Mouse (Mus musculus) cerebellum, adult 2 months (tissue): ENCODE results near the gene Btnl9.

Source experiments
- CTCF ChIP-seq: fragments of 200-500 bp; IDR thresholded peaks from 2 replicates; pipeline ENCODE4 v1.5.1; 2011; ENCODE audit warnings: low read depth, mild to moderate bottlenecking, control low read depth, low read length, moderate library complexity, borderline replicate concordance; ENCODE audit not compliant: insufficient read depth
- POLR2A ChIP-seq: fragments of 200-500 bp; IDR thresholded peaks from 2 replicates; pipeline ENCODE4 v1.6.1; 2011; ENCODE audit warnings: low read length, control low read depth, borderline replicate concordance; ENCODE audit not compliant: insufficient read depth

GRCm38 (mm10) chr11:49203129-49203768 lies 16.3 kb upstream of the Btnl9 start, which contains the start of gene Zfp62:
- TF ChIP-seq POLR2A: peak; percentile 76; the same call in 1 of the 2 replicates
- TF ChIP-seq CTCF: no peak
